8 mouse cellular contexts compared by ENCODE assay signal in the genomic region with DNA sequence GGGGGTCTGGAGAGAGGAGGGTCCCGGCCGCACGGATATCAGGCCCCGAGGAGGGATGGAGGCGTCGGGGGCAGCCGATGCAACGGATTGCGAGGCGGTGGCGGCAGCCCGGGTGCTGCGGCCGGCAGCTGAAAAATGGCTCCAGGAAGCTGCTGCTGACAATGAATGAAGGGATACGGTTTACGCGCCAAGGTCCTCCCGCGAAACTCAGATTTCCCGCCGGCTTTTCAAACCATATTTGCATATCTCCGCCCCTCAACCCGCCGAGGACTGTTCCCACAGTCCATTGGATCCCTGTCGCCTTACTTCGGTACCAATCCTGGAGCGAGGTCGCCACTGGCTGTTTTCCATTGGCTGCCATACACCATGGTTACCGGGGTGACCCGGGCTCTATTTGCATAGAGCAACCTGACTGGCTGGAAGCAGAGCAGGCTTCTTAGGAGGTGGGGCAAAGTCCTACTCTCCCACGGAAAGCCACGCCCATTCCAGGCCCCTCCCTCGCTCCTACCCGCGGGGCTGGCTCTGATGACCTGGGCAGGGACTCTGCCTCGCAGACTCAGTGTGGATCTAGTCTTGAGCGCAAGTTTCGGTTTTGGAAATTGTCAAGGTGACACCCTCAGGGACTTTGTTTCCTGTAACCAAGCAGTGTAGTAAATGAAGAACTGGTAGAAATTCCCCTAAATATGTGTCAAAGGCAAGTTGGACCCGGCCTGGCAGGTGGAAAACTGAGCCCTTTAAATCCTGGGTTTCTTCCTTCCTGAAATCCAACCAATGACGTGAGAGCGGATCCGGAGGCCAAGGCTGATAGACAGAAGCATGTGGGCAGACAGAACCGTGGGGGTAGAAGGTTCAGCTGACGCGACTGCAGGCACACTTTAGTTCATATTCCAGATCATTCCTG. TPM values are rescaled to one million over a fixed set of nuclear protein-coding genes. Genes with fewer than 3 reads are reported as not detected.
A peak's percentile ranks its signal among the peaks of the same experiment; 100 is the strongest.
DNase-seq lines count a peak whose midpoint lies in the region; ATAC-seq lines count a peak whose summit lies in the region.

A gene (minus strand): TSS at position 209 of the 901 bp plus-strand sequence.

- H3K4me1 ChIP-seq in hindbrain, embryonic 16.5 days (ENCODE audit: control insufficient read depth, insufficient read depth, low read depth, low read length), result peaks cover 7% of the 10 kb centered on the region

- no peaks in the 10 kb centered on the region for H3K36me3 ChIP-seq in hindbrain, embryonic 16.5 days (ENCODE audit: control insufficient read depth, insufficient read depth, low read length)
- no peaks in the 10 kb centered on the region for H3K36me3 ChIP-seq in macrophage (ENCODE audit: inconsistent target)

- peak; percentile 98 for DNase-seq in WW6 (ENCODE audit: low read depth, low spot score)
- DNase-seq in cerebellum, postnatal 4 days (ENCODE audit: low spot score in 2 of 2), result peak; percentile 86 to 96
- DNase-seq in gastrocnemius, adult 18-20 months (ENCODE audit: low spot score), result peak; percentile 100
- peak; percentile 98 for DNase-seq in left cerebral cortex, adult 18-20 months (ENCODE audit: low spot score in 2 of 2)
- peak; percentile 100 for DNase-seq in right cerebral cortex, adult 18-20 months
- peak; percentile 92 for DNase-seq in urinary bladder, postnatal 10 days (ENCODE audit: low spot score)

- H3K27ac ChIP-seq in hindbrain, embryonic 16.5 days (ENCODE audit: low read depth, low read length), result peak within 1 kb of the TSS; percentile 91
- H3K27ac ChIP-seq in macrophage, result peak within 1 kb of the TSS; percentile 70

- WGBS in hindbrain, embryonic 16.5 days, result under 1% methylated on average over 45 of the region's 45 CpGs
- 0% methylated on average over 45 of the region's 45 CpGs for WGBS in macrophage (ENCODE audit: missing documents)

- peak within 1 kb of the TSS; percentile 95 for H3K4me2 ChIP-seq in hindbrain, embryonic 16.5 days (ENCODE audit: low read length)

- H3K9me3 ChIP-seq in hindbrain, embryonic 16.5 days (ENCODE audit: control insufficient read depth, low read length), result no peaks in the 10 kb centered on the region

- ATAC-seq in hindbrain, embryonic 16.5 days, result peak; percentile 99

- H3K27me3 ChIP-seq in hindbrain, embryonic 16.5 days (replicated peaks; ENCODE audit: control insufficient read depth, insufficient read depth, low read length), result no peaks in the 10 kb centered on the region

- H3K9ac ChIP-seq in hindbrain, embryonic 16.5 days (ENCODE audit: low read depth, low read length), result peak within 1 kb of the TSS; percentile 96

- peaks cover 27% of the 10 kb centered on the region for H3K79me2 ChIP-seq in macrophage (ENCODE audit: inconsistent target)

- H3K4me3 ChIP-seq in hindbrain, embryonic 16.5 days (ENCODE audit: low read length), result peak within 1 kb of the TSS; percentile 98
- peak within 1 kb of the TSS; percentile 43 for H3K4me3 ChIP-seq in macrophage (ENCODE audit: inconsistent target)

RNA-seq across cellular contexts. Expression of the gene that starts here (rescaled TPM):
- total RNA-seq in gastrocnemius, adult 18-20 months (2021), result 10 to 100 TPM; 11.3 to 13.4 TPM
- 4.2 and 5.7 TPM in 2 replicates for polyA plus RNA-seq in hindbrain, embryonic 16.5 days (2015; fragmentation: Nextera tagmentation; extraction: Ambion mirVana)
- 10 to 100 TPM; 19.0 to 20.4 TPM for total RNA-seq in left cerebral cortex, adult 18-20 months (2021)
- 10 to 100 TPM; 10.6 to 20.9 (median 15.6) TPM for total RNA-seq in macrophage (2018; cell fraction: chromatin; rRNA removed)
- 10 to 100 TPM; 10.3 to 13.8 (median 11.1) TPM for total RNA-seq in macrophage (2018; cell fraction: cytosol; rRNA removed)
- 10 to 100 TPM; 14.8 to 34.6 (median 19.4) TPM for total RNA-seq in macrophage (2018; cell fraction: nucleus; rRNA removed)
- 7.9 to 14.8 TPM (median 8.2 TPM) in 3 replicates for polyA plus RNA-seq in macrophage (2018)

Comparison
In these comparisons a context has a peak if more than half of its experiments do, and no peak if none do; other contexts are left out.
1. Peak in every context shown above with its lines: DNase-seq, ATAC-seq, H3K4me3 ChIP-seq and H3K27ac ChIP-seq.